Mouse (Mus musculus): ENCODE measurements around the gene Taf5. TPM values are rescaled to one million over a fixed set of nuclear protein-coding genes. Genes with fewer than 3 reads are reported as not detected.

Gene Taf5
- 10 to 100 TPM in 1 of 2 experiments, 1 to 10 TPM in 1; 9.1 to 10.7 TPM for total RNA-seq (2023)

DNA sequence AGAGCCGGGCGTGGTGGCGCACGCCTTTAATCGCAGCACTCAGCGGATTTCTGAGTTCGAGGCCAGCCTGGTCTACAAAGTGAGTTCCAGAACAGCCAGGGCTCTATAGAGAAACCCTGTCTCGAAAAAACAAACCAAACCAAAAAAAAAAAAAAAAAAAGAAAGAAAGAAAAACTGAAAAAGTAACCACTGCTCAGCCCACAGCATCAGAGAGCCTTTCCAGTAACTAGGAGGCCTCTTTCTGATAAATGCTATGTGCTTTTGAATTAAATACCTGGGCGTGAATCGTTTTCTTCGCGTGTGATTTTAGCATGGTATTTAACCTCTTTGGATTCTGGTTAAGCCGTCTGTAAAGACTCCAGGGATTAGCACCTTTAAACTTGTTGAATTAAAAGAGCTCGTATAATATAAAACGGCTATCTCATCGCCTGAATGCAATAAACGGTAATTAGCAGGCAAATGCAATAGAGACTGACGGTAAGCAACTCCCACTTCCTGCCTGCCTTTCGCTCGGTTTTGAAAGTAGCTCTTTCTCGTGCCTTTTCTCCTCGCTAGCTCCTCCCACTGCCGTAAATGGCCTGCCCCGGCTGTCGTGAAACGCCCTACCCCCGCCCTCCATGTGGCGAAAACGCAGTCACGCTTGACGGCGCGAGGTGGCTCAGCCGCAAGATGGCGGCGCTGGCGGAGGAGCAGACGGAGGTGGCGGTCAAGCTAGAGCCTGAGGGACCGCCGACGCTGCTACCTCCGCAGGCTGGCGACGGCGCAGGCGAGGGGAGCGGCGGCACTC, at the start of gene Taf5:
Gene Taf5, plus strand, starts transcription at position 651 of the 787 bp plus-strand sequence.

DNA sequence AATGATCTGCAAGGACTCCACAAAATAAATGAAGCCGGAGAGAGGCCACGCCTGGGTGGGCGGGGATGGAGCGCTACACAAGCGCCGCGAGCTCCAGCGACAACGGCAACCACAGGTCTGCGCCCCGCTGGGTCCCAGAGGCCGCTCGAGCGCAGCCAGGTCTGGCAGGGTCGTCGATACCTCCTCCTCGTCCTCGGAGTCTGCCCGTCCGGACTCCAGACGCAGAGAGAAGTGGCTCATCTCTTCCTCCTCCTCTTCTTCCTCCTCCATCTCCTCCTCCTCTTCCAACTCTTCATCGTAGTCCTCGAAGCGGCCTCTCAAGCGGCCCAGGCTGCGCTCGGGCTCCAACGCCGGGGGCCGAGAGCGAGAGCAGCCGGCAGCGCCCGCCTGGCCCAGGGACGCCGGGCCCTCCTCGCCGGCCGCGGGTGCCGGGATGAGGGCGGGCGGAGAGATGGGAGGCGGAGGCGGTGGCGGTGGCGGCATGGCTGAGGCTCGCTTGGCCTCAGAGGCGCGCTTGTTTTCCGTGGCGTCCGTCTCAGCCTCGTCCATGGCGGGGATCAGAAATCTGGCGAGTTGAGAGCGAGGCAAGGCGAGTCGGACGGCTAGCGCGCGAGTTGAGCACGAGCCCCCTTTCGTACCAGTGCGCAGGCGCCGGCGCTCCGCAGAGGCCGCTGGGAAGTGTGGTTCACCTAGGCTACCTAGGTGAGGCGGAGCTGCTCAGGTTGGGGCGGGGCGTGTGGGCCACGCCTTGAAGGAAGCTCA, 17.1 kb upstream of the Taf5 start, which contains the start of gene Pcgf6:
Gene Pcgf6, minus strand, starts transcription at position 636 of the 762 bp plus-strand sequence.

DNA sequence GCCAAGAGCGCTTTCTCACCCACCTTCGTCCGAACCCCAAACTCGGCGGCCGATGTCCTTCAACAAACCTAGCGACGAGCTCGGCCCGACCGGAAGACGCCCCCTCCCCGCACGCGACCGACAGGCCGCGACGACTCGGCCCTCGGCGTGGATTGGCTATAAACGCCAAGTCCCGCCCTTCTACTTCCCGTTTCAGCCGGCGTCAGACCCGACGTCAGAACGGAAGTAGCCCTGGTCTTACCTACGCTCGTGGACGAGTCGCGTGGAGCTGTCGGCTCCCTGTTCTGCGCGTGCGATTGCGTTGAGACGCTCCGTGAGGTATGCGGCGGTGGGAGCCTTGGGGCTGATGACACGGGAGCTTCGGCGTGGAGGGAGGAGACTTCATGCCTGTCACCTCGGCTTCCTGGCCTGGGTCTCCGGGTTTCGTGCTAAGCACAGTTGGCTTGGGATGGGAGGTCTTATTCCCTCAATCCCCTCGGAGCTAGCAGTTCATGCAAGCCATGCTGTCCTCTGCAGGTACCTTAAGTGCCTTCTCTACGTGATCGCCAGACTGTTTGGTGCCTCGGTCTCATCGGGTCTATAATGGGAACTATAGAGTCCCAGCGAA, 23.1 kb downstream of the Taf5 start, which contains the start of the genes Usmg5 and Pdcd11:
Gene Usmg5, minus strand, starts transcription at position 98 of the 607 bp plus-strand sequence.
Gene Pdcd11, plus strand, starts transcription at position 219 of the 607 bp plus-strand sequence.

Other genes starting within 250 kb of the Taf5 start
- gene Ina, start 53.0 kb upstream of the Taf5 start, total RNA-seq (2023): not detected
- 10 to 100 TPM; 72.1 to 81.9 TPM for gene Nt5c2, start 52.6 kb upstream of the Taf5 start, total RNA-seq (2023)
- gene Pcgf6, start 16.8 kb upstream of the Taf5 start, total RNA-seq (2023): 1 to 10 TPM; 1.9 to 3.6 TPM
- 100 to 1,000 TPM; 128 to 143 TPM for gene Usmg5, start 22.9 kb downstream of the Taf5 start, total RNA-seq (2023)
- gene Pdcd11, start 23.0 kb downstream of the Taf5 start, total RNA-seq (2023): 1 to 10 TPM; 9.6 to 10.0 TPM
- 10 to 100 TPM; 12.5 to 16.8 TPM for gene Calhm2, start 70.5 kb downstream of the Taf5 start, total RNA-seq (2023)
- not detected for gene Calhm1, start 76.5 kb downstream of the Taf5 start, total RNA-seq (2023)
- gene Calhm3, start 90.0 kb downstream of the Taf5 start, total RNA-seq (2023): not detected
- gene Neurl1a, start 111.1 kb downstream of the Taf5 start, total RNA-seq (2023): under 1 TPM in 1 of 2 experiments, not detected in 1; 0.09 TPM